In genomic region chr11:107573061-107573692, GRCm38 (mm10) we compare ENCODE assay signal across 7 mouse cellular contexts. TPM values are rescaled to one million over a fixed set of nuclear protein-coding genes. Genes with fewer than 3 reads are reported as not detected.
DNase-seq lines count a peak whose midpoint lies in the region; ATAC-seq and TF ChIP-seq lines count a peak whose summit lies in the region.

No protein-coding gene starts in this region.

- peak overlapping the region; percentile 45 for H3K27ac ChIP-seq in intestine, embryonic 15.5 days
- H3K27ac ChIP-seq in midbrain, embryonic 14.5 days (replicated peaks; ENCODE audit: low read depth, low read length) = no peak overlapping the region

- 45% methylated on average over 11 of the region's 11 CpGs for WGBS in intestine, embryonic 15.5 days
- WGBS in lung, adult 2 months = 33% methylated on average over 11 of the region's 11 CpGs
- 80% methylated on average over 11 of the region's 11 CpGs for WGBS in midbrain, embryonic 14.5 days

- TF ChIP-seq CTCF in lung, adult 2 months (IDR thresholded peaks at IDR 0.05; ENCODE audit: insufficient read depth, low read length) = peak; percentile 17; the same call in 1 of the 2 replicates

- peak; percentile 25 for DNase-seq in MN1 (ENCODE audit: low spot score)
- peak; percentile 63 to 89 for DNase-seq in adrenal gland, adult (ENCODE audit: inconsistent age in 2 of 2, low spot score in 1 of 2)
- DNase-seq in lung, adult 2 months = peak; percentile 37
- DNase-seq in thymus, postnatal 14 days = peak; percentile 49
- DNase-seq in midbrain, embryonic 14.5 days = no peak
- no peak for DNase-seq in right cerebral cortex, postnatal 36 days (ENCODE audit: low spot score in 2 of 2)

- no peak overlapping the region for H3K4me2 ChIP-seq in intestine, embryonic 15.5 days (replicated peaks)
- no peak overlapping the region for H3K4me2 ChIP-seq in midbrain, embryonic 14.5 days (ENCODE audit: low read length)

- H3K27me3 ChIP-seq in intestine, embryonic 15.5 days (replicated peaks) = no peaks in the 10 kb centered on the region
- H3K27me3 ChIP-seq in midbrain, embryonic 14.5 days (ENCODE audit: control insufficient read depth, insufficient read depth, low read length) = no peaks in the 10 kb centered on the region

- H3K9ac ChIP-seq in intestine, embryonic 15.5 days = no peak overlapping the region
- H3K9ac ChIP-seq in midbrain, embryonic 14.5 days (replicated peaks; ENCODE audit: low read length) = no peak overlapping the region

- no peaks in the 10 kb centered on the region for H3K9me3 ChIP-seq in intestine, embryonic 15.5 days
- H3K9me3 ChIP-seq in midbrain, embryonic 14.5 days (ENCODE audit: control insufficient read depth, low read length) = no peaks in the 10 kb centered on the region

- H3K4me3 ChIP-seq in intestine, embryonic 15.5 days (replicated peaks) = no peak overlapping the region
- H3K4me3 ChIP-seq in lung, adult 2 months (replicated peaks; ENCODE audit: extremely low read depth, low read depth, low read length) = no peak overlapping the region
- H3K4me3 ChIP-seq in midbrain, embryonic 14.5 days (replicated peaks; ENCODE audit: low read depth, low read length) = no peak overlapping the region

- ATAC-seq in intestine, embryonic 15.5 days = peak; percentile 73
- no peak for ATAC-seq in midbrain, embryonic 14.5 days (ENCODE audit: low FRiP score, low TSS enrichment)

- H3K4me1 ChIP-seq in intestine, embryonic 15.5 days (replicated peaks) = peaks cover 16% of the 10 kb centered on the region
- H3K4me1 ChIP-seq in lung, adult 2 months (ENCODE audit: control insufficient read depth, insufficient read depth, low read length) = peaks cover 12% of the 10 kb centered on the region
- H3K4me1 ChIP-seq in midbrain, embryonic 14.5 days (ENCODE audit: control insufficient read depth, insufficient read depth, low read length) = no peaks in the 10 kb centered on the region

- peaks cover 29% of the 10 kb centered on the region for H3K36me3 ChIP-seq in intestine, embryonic 15.5 days
- peaks cover 39% of the 10 kb centered on the region for H3K36me3 ChIP-seq in midbrain, embryonic 14.5 days (ENCODE audit: control insufficient read depth, insufficient read depth, low read length)

- no peak for TF ChIP-seq POLR2A in lung, adult 2 months (IDR thresholded peaks at IDR 0.05; ENCODE audit: borderline replicate concordance, extremely low read depth, low read depth, low read length)

RNA-seq across cellular contexts. Expression of gene Helz, which starts 25.4 kb away (rescaled TPM):
- polyA plus RNA-seq in intestine, embryonic 15.5 days (2015; fragmentation: Nextera tagmentation; extraction: Ambion mirVana) = 16.0 and 17.0 TPM in 2 replicates
- 13.1 and 15.4 TPM in 2 replicates for polyA plus RNA-seq in lung, adult 2 months (2012; rRNA removed)
- polyA plus RNA-seq in midbrain, embryonic 14.5 days (2014; fragmentation: Nextera tagmentation; extraction: Ambion mirVana) = 17.8 and 23.4 TPM in 2 replicates

Comparison
In these comparisons a context has a peak if more than half of its experiments do, and no peak if none do; other contexts are left out.
1. DNase-seq: peak in MN1 (single experiment), adrenal gland, adult (2 of 2), lung, adult 2 months (single experiment) and thymus, postnatal 14 days (single experiment); none in midbrain, embryonic 14.5 days (single experiment) and right cerebral cortex, postnatal 36 days (0 of 2).